Mouse (Mus musculus) erythroblast, embryonic 14.5 days (primary cell): ENCODE measurements at regions not wholly inside any gene's neighbourhood (a gene's known extent, or its start where the extent isn't known, plus 50 kb on each side); places are given as distances from the start of the nearest gene placed in this dataset.

Experiments
- GATA1 ChIP-seq: IDR thresholded peaks from 2 replicates; pipeline ENCODE4 v1.6.1; 2012; ENCODE audit warnings: low read length, inconsistent platforms, mixed read lengths
- TAL1 ChIP-seq: IDR thresholded peaks from 3 replicates; pipeline ENCODE4 v1.6.1; 2012; ENCODE audit warnings: low read length, inconsistent platforms, mixed read lengths

- TF ChIP-seq GATA1, result no peak
- TF ChIP-seq TAL1, result no peak
Measured at GRCm38 (mm10) chr5:35215480-35216195, 62.5 kb upstream of the Adra2c start.
